Mouse (Mus musculus) MEL (cell line): ENCODE data around the gene Ppp1r1b.

Source experiments
- CHD1 ChIP-seq: IDR thresholded peaks from 2 replicates; pipeline ENCODE4 v1.6.1; 2012; ENCODE audit warnings: low read depth, mild to moderate bottlenecking, inconsistent platforms, low read length, improper control_type of control experiment
- CTCF ChIP-seq, 3 experiments: IDR thresholded peaks in 2 of 3; conservative IDR thresholded peaks in 1 of 3; 2 replicates each; pipeline ENCODE4 v1.5.1; 2011 to 2012; ENCODE audit warnings: low read length in 3 of 3, low read depth in 2 of 3, mild to moderate bottlenecking in 2 of 3, improper control_type of control experiment in 1 of 3, inconsistent platforms in 1 of 3, mixed read lengths in 1 of 3, moderate library complexity in 1 of 3; ENCODE audit not compliant: control insufficient read depth in 1 of 3, insufficient read depth in 1 of 3, poor library complexity in 1 of 3, severe bottlenecking in 1 of 3
- EP300 ChIP-seq, 2 experiments: IDR thresholded peaks; 2 replicates each; pipeline ENCODE4 v1.6.1; 2011; ENCODE audit warnings: improper control_type of control experiment in 2 of 2, low read length in 2 of 2, low read depth in 1 of 2, mild to moderate bottlenecking in 1 of 2
- MAZ ChIP-seq: IDR thresholded peaks from 2 replicates; pipeline ENCODE4 v1.6.1; 2012; ENCODE audit warnings: low read depth, mild to moderate bottlenecking, inconsistent platforms, low read length, improper control_type of control experiment
- POLR2A ChIP-seq, 2 experiments: IDR thresholded peaks; 2 replicates each; pipeline ENCODE4 v1.6.1; 2011 to 2012; ENCODE audit warnings: low read length in 2 of 2, mild to moderate bottlenecking in 2 of 2, control low read depth in 1 of 2, improper control_type of control experiment in 1 of 2, low read depth in 1 of 2, moderate library complexity in 1 of 2; ENCODE audit not compliant: control insufficient read depth in 1 of 2, insufficient read depth in 1 of 2, poor library complexity in 1 of 2
- POLR2AphosphoS2 ChIP-seq: IDR thresholded peaks from 2 replicates; pipeline ENCODE4 v1.6.1; 2011; ENCODE audit warnings: low read length, improper control_type of control experiment

- TF ChIP-seq POLR2AphosphoS2 (no peak), CTCF (IDR thresholded peaks at IDR 0.05 in 2 of 3, conservative IDR thresholded peaks at IDR 0.05 in 1 of 3; ENCODE audit: control insufficient read depth in 1 of 3, insufficient read depth in 1 of 3, low read depth in 2 of 3, low read length in 3 of 3, poor library complexity in 1 of 3, severe bottlenecking in 1 of 3) (no peak), MAZ (no peak), CHD1 (no peak), EP300 (IDR thresholded peaks at IDR 0.05; ENCODE audit: low read depth in 1 of 2, low read length in 2 of 2) (no peak), POLR2A (IDR thresholded peaks at IDR 0.05; ENCODE audit: control insufficient read depth in 1 of 2, insufficient read depth in 1 of 2, low read depth in 1 of 2, low read length in 2 of 2, poor library complexity in 1 of 2) (no peak)
These were observed 22.4 kb downstream of the Ppp1r1b start for GRCm38 (mm10) chr11:98370588-98370987.
